Mouse (Mus musculus): Measurements from ENCODE around the gene Hspb7.

Gene Hspb7

DNA sequence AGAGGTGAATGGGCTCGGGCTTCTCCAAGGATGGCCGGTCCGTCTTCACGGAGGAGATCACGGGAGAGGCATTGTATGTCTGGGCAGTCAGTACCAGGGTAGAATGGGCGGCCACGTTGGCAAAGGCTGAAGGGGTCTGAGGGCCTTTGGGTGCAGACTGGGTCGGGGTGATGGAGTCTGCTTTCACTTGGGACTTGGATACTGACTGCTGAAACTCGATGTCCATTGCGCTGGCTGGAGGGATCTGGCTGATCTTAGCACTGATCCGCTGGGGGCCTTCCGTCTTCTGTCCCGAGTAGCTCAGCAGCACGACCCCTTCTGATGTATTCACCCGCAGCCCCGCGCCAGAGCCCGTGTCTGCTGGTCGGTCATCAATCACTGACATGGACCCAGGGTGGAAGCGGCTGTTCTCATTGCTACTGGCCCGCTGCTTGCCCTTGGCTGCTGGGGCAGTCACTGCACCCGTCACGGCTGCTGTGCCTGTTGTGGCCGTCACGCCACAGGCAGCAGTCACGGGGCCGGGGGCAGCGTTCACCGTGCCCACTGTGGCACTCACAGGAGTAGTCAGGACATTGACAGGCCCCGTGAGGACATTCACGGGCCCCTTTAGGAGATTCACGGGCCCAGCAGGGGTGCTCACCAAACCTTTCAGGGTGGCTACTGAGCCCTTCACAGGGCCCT is 52.2 kb downstream of the Hspb7 start:
- DNase-seq (ENCODE audit: low spot score) = no peak

DNA sequence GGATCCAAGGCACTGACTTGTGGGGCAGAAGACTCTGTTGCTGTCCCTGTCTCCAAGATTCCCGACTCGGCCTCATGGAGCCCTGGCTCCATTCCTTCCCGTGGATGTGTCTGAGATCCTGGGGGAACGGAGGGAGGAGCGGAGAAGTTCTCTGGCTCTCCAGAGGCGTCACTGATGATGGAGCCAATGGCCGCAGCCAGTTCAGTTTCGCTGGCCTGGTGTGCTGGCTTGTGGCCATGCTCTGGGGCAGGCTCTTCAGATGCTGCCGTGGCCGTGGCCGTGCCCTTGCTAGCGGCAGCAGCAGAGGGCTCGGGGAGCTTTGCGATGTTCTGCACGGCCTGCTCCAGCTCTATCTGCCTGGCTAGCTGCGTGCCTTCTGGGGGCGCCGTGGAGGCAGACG is 53.9 kb downstream of the Hspb7 start:
- no peak for DNase-seq (ENCODE audit: low spot score)

Data from urinary bladder, postnatal 25 days (tissue).